Mouse (Mus musculus) brain, embryonic 14.5 days (tissue): ENCODE measurements around the gene Lhx1. TPM values are rescaled to one million over a fixed set of nuclear protein-coding genes. Genes with fewer than 3 reads are reported as not detected.

ENCODE experiments used
- DNase-seq: peaks from one replicate; pipeline ENCODE4 v3.0.0-alpha.2; 2011; ENCODE audit warnings: low read depth
- CTCF ChIP-seq: fragments of 200-500 bp; IDR thresholded peaks from 2 replicates; pipeline ENCODE4 v1.5.1; 2012; ENCODE audit warnings: inconsistent platforms, mild to moderate bottlenecking, moderate library complexity, borderline replicate concordance; ENCODE audit not compliant: insufficient read depth, insufficient read length; ENCODE audit errors: extremely low read depth
- POLR2A ChIP-seq: fragments of 200-500 bp; IDR thresholded peaks from 2 replicates; pipeline ENCODE4 v1.6.1; 2012; ENCODE audit warnings: mild to moderate bottlenecking, inconsistent platforms, borderline replicate concordance; ENCODE audit not compliant: poor library complexity, insufficient read depth, insufficient read length, severe bottlenecking; ENCODE audit errors: extremely low read depth
- polyA plus RNA-seq: library from polyadenylated mRNA; depleted of rRNA; stranded (reverse); fragments of >200 nt; gene quantifications from 2 replicates; pipeline ENCODE4 v1.2.3, GENCODE M21; 2012; rRNA removed

The Lhx1 gene
- 36.2 and 64.4 TPM in 2 replicates for polyA plus RNA-seq

- DNase-seq: peak; percentile 94
- TF ChIP-seq POLR2A: peak; percentile 52; the same call in 1 of the 2 replicates
- 0 out of 2 replicates have a peak, but pooled peaks have one; percentile 12 for TF ChIP-seq CTCF
Observed at GRCm38 (mm10) chr11:84525421-84526274, at the start of gene Lhx1. Lhx1 (minus strand) TSS chr11:84525535.

DNA sequence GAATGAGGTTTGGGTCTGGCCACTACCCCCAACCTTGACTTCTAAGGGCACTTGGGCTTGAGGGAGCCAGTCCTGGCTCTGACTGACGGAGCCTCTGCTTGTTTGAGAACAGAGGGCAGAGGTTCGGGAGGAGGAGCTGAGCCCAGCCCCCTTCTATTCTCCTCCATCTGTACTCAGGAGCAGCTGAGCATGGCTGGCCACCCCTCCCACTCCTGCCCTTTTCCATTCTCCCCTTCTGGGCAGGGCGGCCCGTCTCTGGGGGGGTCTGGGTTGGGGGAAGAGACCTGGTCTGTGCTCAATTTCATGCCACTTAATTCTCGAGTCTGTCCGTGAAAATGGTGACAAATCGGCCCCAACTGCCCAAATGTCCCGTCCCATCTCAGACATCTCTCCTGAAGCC is 49.5 kb upstream of the Lhx1 start:
- TF ChIP-seq POLR2A (no peak), CTCF (no peak)
- DNase-seq: peak; percentile 45

DNA sequence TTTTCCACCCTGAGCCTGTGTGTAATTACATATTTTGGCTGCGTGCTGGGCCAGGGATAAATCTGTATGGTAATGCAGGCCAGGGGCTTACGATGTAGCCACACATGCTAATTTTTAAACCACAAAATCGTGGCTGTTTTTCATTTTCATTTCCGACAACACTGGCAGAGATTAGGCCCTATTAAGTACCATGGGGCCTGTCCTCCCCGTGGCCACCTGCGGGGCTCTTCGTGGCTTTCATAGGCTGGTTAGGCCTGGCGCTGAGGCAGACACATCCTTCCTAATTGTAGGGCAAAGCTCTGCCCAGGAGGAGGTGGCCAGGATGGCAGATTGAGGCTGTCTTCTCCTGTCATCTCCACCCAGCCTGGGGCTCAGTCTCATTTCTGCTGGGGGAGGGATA is 48.3 kb upstream of the Lhx1 start:
- peak; percentile 63 for DNase-seq
- no peak for TF ChIP-seq POLR2A
- no peak for TF ChIP-seq CTCF

GRCm38 (mm10) chr11:84570812-84571211 is 45.5 kb upstream of the Lhx1 start:
- TF ChIP-seq CTCF (no peak), POLR2A (no peak)
- DNase-seq: peak; percentile 62

DNA sequence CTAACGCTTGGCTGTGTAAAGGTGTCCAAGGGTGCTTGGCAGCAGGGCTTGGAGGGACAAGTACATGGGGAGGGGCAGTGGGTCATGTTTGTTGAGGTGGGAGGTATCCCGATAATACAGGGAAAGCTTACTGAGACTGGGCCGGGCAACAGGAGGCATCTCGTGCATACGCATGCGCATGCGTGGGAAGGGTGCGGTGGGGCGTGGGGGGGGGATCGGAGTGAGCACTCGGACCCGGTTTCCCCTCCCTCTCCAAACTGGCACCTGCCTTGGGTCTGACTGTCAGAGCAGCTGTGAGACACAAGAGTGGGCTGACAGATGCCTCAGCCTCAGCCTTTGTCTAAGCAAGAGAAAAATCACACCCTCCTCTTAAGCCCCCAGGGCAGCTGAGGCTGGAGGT is 45.1 kb upstream of the Lhx1 start:
- no peak for TF ChIP-seq CTCF
- TF ChIP-seq POLR2A: no peak
- DNase-seq: peak; percentile 87

DNA sequence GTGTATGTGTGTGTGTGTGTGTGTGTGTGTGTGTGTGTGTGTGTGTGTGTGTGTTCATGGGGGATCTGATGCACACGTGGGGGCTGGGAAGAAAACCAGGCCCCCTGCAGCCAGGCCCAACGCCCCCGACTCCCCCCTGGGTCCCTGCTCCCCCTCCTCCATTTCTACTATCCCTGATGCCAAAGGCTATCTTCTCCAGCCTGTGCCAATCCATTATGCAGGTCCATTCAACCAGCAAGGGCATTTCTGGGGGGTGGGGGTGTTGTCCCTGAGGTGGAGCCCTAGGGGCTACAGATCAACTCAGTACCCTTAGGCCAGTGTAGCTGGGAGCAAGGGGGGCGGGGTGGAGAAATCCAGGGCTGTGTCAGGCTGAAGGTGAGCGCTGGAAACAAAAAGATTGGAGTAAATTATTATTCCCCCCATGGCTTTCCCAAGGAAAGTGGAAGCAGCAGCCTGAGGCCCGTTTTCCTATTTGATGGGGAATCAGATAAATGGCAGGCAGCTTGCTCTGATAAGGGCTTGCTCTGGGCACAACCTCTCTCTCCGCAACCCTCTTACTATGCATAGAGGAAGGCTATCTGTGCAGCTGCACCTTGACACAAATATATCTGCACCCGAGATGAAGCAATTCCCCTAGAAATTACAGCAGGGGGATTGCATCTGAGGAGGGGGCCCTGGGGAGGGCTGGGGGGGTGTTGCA is 43.9 kb upstream of the Lhx1 start:
- peak; percentile 67 for DNase-seq
- TF ChIP-seq POLR2A (no peak), CTCF (no peak)

GRCm38 (mm10) chr11:84568482-84568881 is 43.1 kb upstream of the Lhx1 start:
- peak; percentile 90 for DNase-seq
- no peak for TF ChIP-seq CTCF
- no peak for TF ChIP-seq POLR2A

DNA sequence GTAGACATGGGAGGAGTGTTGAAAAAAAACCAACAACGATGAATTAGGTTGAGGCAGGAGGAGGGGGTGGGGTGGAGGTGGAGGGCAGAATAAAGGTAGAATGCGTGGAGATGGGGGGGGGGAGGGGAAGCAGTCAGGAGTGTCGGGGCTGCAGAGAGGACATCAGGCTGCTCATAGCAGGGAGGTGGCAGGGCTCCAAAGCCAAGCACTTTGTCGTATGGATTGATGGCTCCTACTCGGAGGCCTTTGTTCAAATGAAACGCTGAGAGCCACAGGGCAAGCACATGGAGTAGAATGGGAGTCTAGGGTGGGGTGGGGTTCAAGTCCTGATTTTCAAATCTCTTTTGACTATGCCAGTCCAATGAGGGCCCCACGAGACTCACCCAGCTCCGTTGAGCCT is 41.4 kb upstream of the Lhx1 start:
- TF ChIP-seq POLR2A (no peak), CTCF (no peak)
- DNase-seq: no peak

- TF ChIP-seq CTCF: no peak
- no peak for TF ChIP-seq POLR2A
Observed at GRCm38 (mm10) chr11:84565224-84565623, 39.9 kb upstream of the Lhx1 start.

DNA sequence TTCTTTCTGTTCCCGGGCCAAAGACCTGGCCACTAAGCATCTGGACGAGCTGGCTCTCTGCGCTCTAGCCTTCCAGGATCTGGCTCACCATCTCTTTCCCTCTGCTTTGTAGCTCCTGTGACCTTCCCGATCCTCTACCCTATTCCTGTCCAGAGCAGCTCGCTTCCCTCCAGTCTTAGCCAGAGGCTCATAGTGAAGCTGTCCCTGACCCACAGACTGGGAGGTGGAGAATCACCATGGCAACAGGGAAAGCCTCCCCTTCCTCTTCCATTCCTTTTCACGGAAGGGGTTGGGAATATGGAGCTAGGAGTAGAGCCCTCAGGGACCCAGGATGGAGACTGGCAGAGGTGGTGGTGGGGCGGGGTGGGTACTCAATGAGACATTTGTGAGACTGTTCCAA is 38.0 kb upstream of the Lhx1 start:
- DNase-seq: peak; percentile 58
- TF ChIP-seq CTCF: no peak
- no peak for TF ChIP-seq POLR2A

More at GRCm38 (mm10) chr11:84565224-84565623, 39.9 kb upstream of the Lhx1 start:
- peak; percentile 49 for DNase-seq

GRCm38 (mm10) chr11:84562758-84563347 is 37.5 kb upstream of the Lhx1 start:
- no peak for TF ChIP-seq POLR2A
- TF ChIP-seq CTCF: 0 out of 2 replicates have a peak, but pooled peaks have one; percentile 7
- peak; percentile 63 for DNase-seq
